Mouse (Mus musculus): ENCODE measurements around the gene Tia1.

DNA sequence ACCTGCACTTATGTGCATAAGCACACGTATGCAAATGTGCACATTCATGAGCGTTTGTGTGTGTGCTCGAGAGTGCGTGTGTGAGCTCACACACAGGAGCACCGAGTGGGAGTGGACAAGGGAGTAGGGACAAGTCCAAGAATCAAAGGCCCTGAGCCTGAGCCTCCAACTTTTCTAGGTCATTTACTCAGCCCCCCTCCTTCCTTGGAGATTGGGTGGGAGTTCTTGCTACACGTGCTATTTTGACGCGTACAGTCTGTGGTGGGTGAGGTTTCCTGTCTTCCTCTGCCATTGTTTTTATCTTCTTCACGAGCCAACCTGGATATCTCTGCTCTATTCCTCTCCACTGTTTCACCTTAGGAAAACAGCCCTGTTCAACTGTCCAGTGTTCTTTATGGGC is 47.1 kb upstream of the Tia1 start:
- TF ChIP-seq CTCF (conservative IDR thresholded peaks at IDR 0.05; ENCODE audit: insufficient read depth, insufficient read length, low read depth, low read length) (no peak), POLR2A (IDR thresholded peaks at IDR 0.05; ENCODE audit: low read depth, low read length) (no peak)

Measured in kidney, adult 2 months (tissue).